Mouse (Mus musculus) granulocyte monocyte progenitor cell, adult 5-6 weeks (primary cell): ENCODE measurements around the gene Epha10. TPM values are rescaled to one million over a fixed set of nuclear protein-coding genes. Genes with fewer than 3 reads are reported as not detected.

Experiments used
- ATAC-seq: replicated peaks from 2 replicates; pipeline ENCODE4 v1.8.0; 2016; ENCODE audit warnings: mild to moderate bottlenecking, moderate TSS enrichment, inconsistent platforms; ENCODE audit not compliant: poor library complexity, severe bottlenecking
- total RNA-seq, 2 experiments: library from RNA; stranded (forward) in 1 of 2; stranded (reverse) in 1 of 2; fragments of 200-712, 200-1000 nt in 1 of 2; fragments of >200 nt in 1 of 2; fragmentation: Nextera tagmentation in 1 of 2; gene quantifications; 2 replicates each; pipeline ENCODE4 v1.2.3; 2014 to 2017

The Epha10 gene
- not detected in 2 replicates for total RNA-seq (2014; fragmentation: Nextera tagmentation)
- not detected in 2 replicates for total RNA-seq (2017)

GRCm38 (mm10) chr4:124880599-124880998, at the start of gene Epha10:
Epha10 (plus strand) TSS chr4:124880899.
- ATAC-seq = no peak

- no peak for ATAC-seq
These were observed 47.9 kb upstream of the Epha10 start for GRCm38 (mm10) chr4:124832796-124833195.

GRCm38 (mm10) chr4:124838035-124838700, 42.5 kb upstream of the Epha10 start:
- no peak for ATAC-seq

- no peak for ATAC-seq
These were observed 39.7 kb upstream of the Epha10 start for GRCm38 (mm10) chr4:124840998-124841397.

GRCm38 (mm10) chr4:124843493-124843892, 37.2 kb upstream of the Epha10 start:
- ATAC-seq = peak; percentile 73

GRCm38 (mm10) chr4:124847573-124847972, 33.1 kb upstream of the Epha10 start:
- peak; percentile 52 for ATAC-seq

GRCm38 (mm10) chr4:124849631-124850260, 31.0 kb upstream of the Epha10 start:
- no peak for ATAC-seq

- ATAC-seq = peak; percentile 79
These were observed 30.3 kb upstream of the Epha10 start, which contains the start of gene Yrdc for GRCm38 (mm10) chr4:124850261-124850913. Yrdc (plus strand) TSS chr4:124850679.

GRCm38 (mm10) chr4:124850933-124851658, 29.6 kb upstream of the Epha10 start, which contains the start of gene 1110065P20Rik:
1110065P20Rik (minus strand) TSS chr4:124851196.
- ATAC-seq = peak; percentile 67

GRCm38 (mm10) chr4:124856294-124856693, 24.4 kb upstream of the Epha10 start:
- ATAC-seq = no peak

- no peak for ATAC-seq
These were observed 22.3 kb upstream of the Epha10 start for GRCm38 (mm10) chr4:124858370-124858769.

- peak; percentile 73 for ATAC-seq
These were observed 20.3 kb upstream of the Epha10 start for GRCm38 (mm10) chr4:124860446-124860845.

GRCm38 (mm10) chr4:124861283-124862188, 19.2 kb upstream of the Epha10 start, which contains the start of gene Maneal:
Maneal (minus strand) TSS chr4:124862171.
- 0 out of 2 replicates have a peak, but pooled peaks have one; percentile 16 for ATAC-seq

- ATAC-seq = no peak
These were observed 8.0 kb upstream of the Epha10 start for GRCm38 (mm10) chr4:124872719-124873118.

- no peak; the same call in none of the 2 replicates for ATAC-seq
These were observed 726 bp downstream of the Epha10 start for GRCm38 (mm10) chr4:124881341-124881908.

GRCm38 (mm10) chr4:124882151-124882729, 1.5 kb downstream of the Epha10 start:
- peak; percentile 73 for ATAC-seq

- ATAC-seq = no peak
These were observed 8.0 kb downstream of the Epha10 start for GRCm38 (mm10) chr4:124888702-124889101.

GRCm38 (mm10) chr4:124889935-124890334, 9.2 kb downstream of the Epha10 start:
- no peak for ATAC-seq

GRCm38 (mm10) chr4:124890831-124891230, 10.1 kb downstream of the Epha10 start:
- no peak for ATAC-seq
